Mouse (Mus musculus) ES-E14 (cell line): ENCODE results near the gene Tsr3. TPM values are rescaled to one million over a fixed set of nuclear protein-coding genes. Genes with fewer than 3 reads are reported as not detected.
"Not testable (repeated sequence)": the region's sequence is repeated elsewhere in the genome, so short reads cannot be mapped to it uniquely, and the experiment has no call there.

Experiments
- DNase-seq: peaks from one replicate; pipeline ENCODE4 v3.0.0-alpha.2; 2013; ENCODE audit warnings: low read depth, low spot score
- H3K27ac ChIP-seq: 2 replicates; pipeline ENCODE4 v1.5.1; 2012; ENCODE audit warnings: low read depth, mild to moderate bottlenecking, low read length, moderate library complexity, mixed read lengths; ENCODE audit not compliant: poor library complexity, insufficient read depth, severe bottlenecking
- H3K36me3 ChIP-seq: 2 replicates; pipeline ENCODE4 v1.6.1; 2012; ENCODE audit warnings: mild to moderate bottlenecking, low read length, moderate library complexity, mixed read lengths; ENCODE audit not compliant: control insufficient read depth, poor library complexity, insufficient read depth, severe bottlenecking
- H3K4me1 ChIP-seq, 2 experiments: fragments of 150-350 bp in 1 of 2; sonication (generic) in 1 of 2; 2 replicates each; pipeline ENCODE4 v1.6.1; 2012; ENCODE audit warnings: low read length in 2 of 2, mild to moderate bottlenecking in 1 of 2, mixed read lengths in 1 of 2; ENCODE audit not compliant: control insufficient read depth in 2 of 2, insufficient read depth in 2 of 2, poor library complexity in 1 of 2
- H3K4me3 ChIP-seq, 2 experiments: fragments of 150-350 bp in 1 of 2; sonication (generic) in 1 of 2; 2 replicates each; pipeline ENCODE4 v1.5.1; 2012; ENCODE audit warnings: low read length in 2 of 2, low read depth in 1 of 2, mild to moderate bottlenecking in 1 of 2, mixed read lengths in 1 of 2; ENCODE audit not compliant: insufficient read depth in 1 of 2, poor library complexity in 1 of 2, severe bottlenecking in 1 of 2
- H3K9ac ChIP-seq: 2 replicates; pipeline ENCODE4 v1.6.1; 2012; ENCODE audit warnings: low read depth, mild to moderate bottlenecking, low read length, mixed read lengths; ENCODE audit not compliant: poor library complexity, insufficient read depth, severe bottlenecking
- H3K9me3 ChIP-seq: fragments of 150-350 bp; sonication (generic); 2 replicates; pipeline ENCODE4 v1.6.1; 2012; ENCODE audit warnings: low read depth, mild to moderate bottlenecking, low read length; ENCODE audit not compliant: control insufficient read depth, insufficient read depth
- CHD2 ChIP-seq: IDR thresholded peaks from 2 replicates; pipeline ENCODE4 v1.6.1; 2014; ENCODE audit warnings: mild to moderate bottlenecking, low read depth, low read length, inconsistent platforms
- HCFC1 ChIP-seq: IDR thresholded peaks from 2 replicates; pipeline ENCODE4 v1.6.1; 2012; ENCODE audit warnings: low read length, inconsistent platforms, borderline replicate concordance; ENCODE audit not compliant: insufficient read depth
- MAFK ChIP-seq: IDR thresholded peaks from 2 replicates; pipeline ENCODE4 v1.6.1; 2014; ENCODE audit warnings: mild to moderate bottlenecking, low read depth, low read length, inconsistent platforms; ENCODE audit not compliant: insufficient read depth
- ZC3H11A ChIP-seq: IDR thresholded peaks from 2 replicates; pipeline ENCODE4 v1.6.1; 2012; ENCODE audit warnings: low read depth, mild to moderate bottlenecking, inconsistent platforms, low read length, borderline replicate concordance
- ZNF384 ChIP-seq: IDR thresholded peaks from 2 replicates; pipeline ENCODE4 v1.6.1; 2012; ENCODE audit warnings: low read depth, low read length, inconsistent platforms
- in situ Hi-C, 2 experiments: fragments of 600-800 bp; cut with MboI; formaldehyde crosslinking; loops; one replicate each; pipeline ENCODE4 v1.15.1; 2025; ENCODE audit warnings: low sequenced_read_pairs in 2 of 2, inconsistent platforms in 1 of 2; ENCODE audit not compliant: unreplicated experiment in 2 of 2
- total RNA-seq: library from RNA; depleted of rRNA; stranded (reverse); fragments of 300-350 nt; gene quantifications from 2 replicates; pipeline ENCODE4 v1.2.3, GENCODE M21; 2012

The Tsr3 gene
- total RNA-seq, 1 experiment, result 34.9 TPM

GRCm38 (mm10) chr17:25221821-25222503 is 18.0 kb upstream of the Tsr3 start:
- H3K36me3 ChIP-seq, result peaks cover 7% of the 10 kb centered on the region; the same call in 1 of the 2 replicates
- in situ Hi-C loops, result no loop called here
- peak overlapping the region; percentile 74 for H3K9ac ChIP-seq

GRCm38 (mm10) chr17:25222504-25222940 is 17.4 kb upstream of the Tsr3 start:
- H3K36me3 ChIP-seq, H3K4me1 ChIP-seq, H3K9me3 ChIP-seq, H3K27ac ChIP-seq, DNase-seq, in situ Hi-C loops: not testable (repeated sequence)
- peak; percentile 4; the same call in 1 of the 2 replicates for TF ChIP-seq MAFK
- peak overlapping the region; percentile 23 to 40 for H3K4me3 ChIP-seq
- H3K9ac ChIP-seq, result peak overlapping the region; percentile 55

More at GRCm38 (mm10) chr17:25221821-25222503, 18.0 kb upstream of the Tsr3 start:
- H3K4me1 ChIP-seq, result peaks cover 2 to 8% of the 10 kb centered on the region in 2 experiments; a peak in 1 of 4 replicates
- peak overlapping the region; percentile 66 to 72 for H3K4me3 ChIP-seq
- TF ChIP-seq CHD2, result no peak
- peak; percentile 14; the same call in 1 of the 2 replicates for TF ChIP-seq HCFC1
- peak; percentile 84 for TF ChIP-seq MAFK
- peak; percentile 40 for DNase-seq
- no peaks in the 10 kb centered on the region for H3K9me3 ChIP-seq
- H3K27ac ChIP-seq, result 0 out of 2 replicates have a peak overlapping the region, but pooled peaks have one; percentile 57

- peak overlapping the region; percentile 23 to 40 for H3K4me3 ChIP-seq
- H3K9me3 ChIP-seq, result no peaks in the 10 kb centered on the region
- peak overlapping the region; percentile 55 for H3K9ac ChIP-seq
- TF ChIP-seq MAFK (no peak), ZC3H11A (no peak), ZNF384 (no peak)
- peaks cover 7% of the 10 kb centered on the region; the same call in 1 of the 2 replicates for H3K36me3 ChIP-seq
- DNase-seq, result no peak
- peaks cover 2 to 8% of the 10 kb centered on the region in 2 experiments; a peak in 1 of 4 replicates for H3K4me1 ChIP-seq
- no peak overlapping the region for H3K27ac ChIP-seq
- in situ Hi-C loops, result no loop called here
These were observed 16.9 kb upstream of the Tsr3 start for GRCm38 (mm10) chr17:25222951-25223601.

- peaks cover 11% of the 10 kb centered on the region; the same call in 1 of the 2 replicates for H3K36me3 ChIP-seq
- no peak overlapping the region for H3K4me3 ChIP-seq
These were observed 15.3 kb upstream of the Tsr3 start for GRCm38 (mm10) chr17:25224586-25225222.

More at GRCm38 (mm10) chr17:25224586-25225222, 15.3 kb upstream of the Tsr3 start:
- H3K9me3 ChIP-seq, result no peaks in the 10 kb centered on the region
- no peak for TF ChIP-seq HCFC1
- no peak for TF ChIP-seq MAFK
- no peak for TF ChIP-seq ZC3H11A
- TF ChIP-seq CHD2, result no peak
- no peak for TF ChIP-seq ZNF384
- H3K27ac ChIP-seq, result no peak overlapping the region
- H3K4me1 ChIP-seq, result peaks cover 2 to 8% of the 10 kb centered on the region in 2 experiments; a peak in 1 of 4 replicates
- in situ Hi-C loops, result no loop called here
- DNase-seq, result no peak
- H3K9ac ChIP-seq, result no peak overlapping the region
